Mouse (Mus musculus) gastrocnemius, postnatal 4 days (tissue): ENCODE measurements around the gene Psmc5. TPM values are rescaled to one million over a fixed set of nuclear protein-coding genes. Genes with fewer than 3 reads are reported as not detected.

Source experiments
- DNase-seq, 2 experiments: peaks; one replicate each; pipeline ENCODE4 v3.0.0; 2021 to 2022; ENCODE audit warnings: low spot score in 2 of 2, mixed read lengths in 2 of 2
- total RNA-seq, 2 experiments: library from RNA; stranded (reverse); gene quantifications; 2 replicates each; pipeline ENCODE4 v1.2.3; 2021

The Psmc5 gene
- total RNA-seq, 2 experiments from 2014 or later: 123 to 146 TPM

- DNase-seq: no peak
Observed at GRCm38 (mm10) chr11:106305348-106306064, 49.6 kb downstream of the Psmc5 start.

GRCm38 (mm10) chr11:106306065-106306385, 50.1 kb downstream of the Psmc5 start:
- no peak for DNase-seq

GRCm38 (mm10) chr11:106306758-106307157, 50.8 kb downstream of the Psmc5 start:
- DNase-seq: no peak

- no peak for DNase-seq
Observed at GRCm38 (mm10) chr11:106307432-106307831, 51.5 kb downstream of the Psmc5 start.

- no peak for DNase-seq
Observed at GRCm38 (mm10) chr11:106308162-106308561, 52.2 kb downstream of the Psmc5 start.

- DNase-seq: no peak
Observed at GRCm38 (mm10) chr11:106310123-106310522, 54.2 kb downstream of the Psmc5 start.

Other genes with a start within 250 kb of the Psmc5 start
- gene Kcnh6, start 248.0 kb upstream of the Psmc5 start, total RNA-seq: under 1 TPM in 1 of 2 experiments, not detected in 1; 0.31 TPM
- gene Dcaf7, start 219.3 kb upstream of the Psmc5 start, total RNA-seq: 10 to 100 TPM; 60.3 to 60.5 TPM
- gene Taco1, start 190.1 kb upstream of the Psmc5 start, total RNA-seq: 10 to 100 TPM; 19.6 to 19.8 TPM
- 10 to 100 TPM; 45.9 to 47.1 TPM for gene Map3k3, start 171.5 kb upstream of the Psmc5 start, total RNA-seq
- not detected for gene Gm10840, start 95.3 kb upstream of the Psmc5 start, total RNA-seq
- 10 to 100 TPM; 35.8 to 40.7 TPM for gene Limd2, start 95.3 kb upstream of the Psmc5 start, total RNA-seq
- 10 to 100 TPM; 26.4 to 32.3 TPM for gene Strada, start 54.0 kb upstream of the Psmc5 start, total RNA-seq
- 10 to 100 TPM; 72.7 to 74.6 TPM for gene Ccdc47, start 39.8 kb upstream of the Psmc5 start, total RNA-seq
- gene Ddx42, start 39.2 kb upstream of the Psmc5 start, total RNA-seq: 10 to 100 TPM; 46.1 to 47.3 TPM
- 10 to 100 TPM; 32.6 to 34.6 TPM for gene Ftsj3, start 75 bp upstream of the Psmc5 start, total RNA-seq
- gene Smarcd2, start 16.8 kb downstream of the Psmc5 start, total RNA-seq: 10 to 100 TPM; 36.6 to 38.1 TPM
- under 1 TPM; 0.12 to 0.29 TPM for gene Tcam1, start 20.5 kb downstream of the Psmc5 start, total RNA-seq
- not detected for gene Gh, start 45.7 kb downstream of the Psmc5 start, total RNA-seq
- 1 to 10 TPM; 1.3 to 1.5 TPM for gene Cd79b, start 58.6 kb downstream of the Psmc5 start, total RNA-seq
- 10 to 100 TPM; 81.7 to 86.7 TPM for gene Scn4a, start 97.1 kb downstream of the Psmc5 start, total RNA-seq
- gene Prr29, start 109.3 kb downstream of the Psmc5 start, total RNA-seq: 10 to 100 TPM; 13.6 to 18.1 TPM
- gene Icam2, start 131.9 kb downstream of the Psmc5 start, total RNA-seq: 10 to 100 TPM; 18.7 to 19.9 TPM
- gene Ern1, start 231.7 kb downstream of the Psmc5 start, total RNA-seq: 10 to 100 TPM in 1 of 2 experiments, 1 to 10 TPM in 1; 7.1 to 10.3 TPM